Mouse (Mus musculus): Measurements from ENCODE around the gene Lrp5.

GRCm38 (mm10) chr19:3706258-3706657 lies 19.9 kb upstream of the Lrp5 start:
- TF ChIP-seq CTCF (IDR thresholded peaks at IDR 0.05; ENCODE audit: borderline replicate concordance, control insufficient read depth, extremely low read depth, insufficient read depth, low read length, poor library complexity) (no peak), POLR2A (IDR thresholded peaks at IDR 0.05; ENCODE audit: control insufficient read depth, extremely low read depth, insufficient read depth, low read length, poor library complexity) (no peak)
